Mouse (Mus musculus): Measurements from ENCODE around the gene Cars2. TPM values are rescaled to one million over a fixed set of nuclear protein-coding genes. Genes with fewer than 3 reads are reported as not detected.
"Not testable (repeated sequence)": the region's sequence is repeated elsewhere in the genome, so short reads cannot be mapped to it uniquely, and the experiment has no call there.

Cars2 gene
- total RNA-seq (2021) = 10 to 100 TPM; 45.9 to 46.1 TPM

GRCm38 (mm10) chr8:11550281-11550948 is at the start of gene Cars2:
TSS of gene Cars2 (minus strand) at chr8:11550783.
- intact Hi-C loops (cut with DNase I) = loop anchor here (2.0 to 10.0 kb wide), 3 partner anchors 54 to 1554 kb away; partner anchors contain the start of genes Cul4a, Naxd and Pcid2
- DNase-seq = peak; percentile 94 to 95

GRCm38 (mm10) chr8:11593222-11593884 is 42.8 kb upstream of the Cars2 start:
- DNase-seq = no peak
- intact Hi-C loops (cut with DNase I) = no loop called here

- intact Hi-C loops (cut with DNase I) = no loop called here
- DNase-seq = no peak
Measured at GRCm38 (mm10) chr8:11592296-11592695, 41.7 kb upstream of the Cars2 start.

- intact Hi-C loops (cut with DNase I) = no loop called here
- DNase-seq = no peak
Measured at GRCm38 (mm10) chr8:11591837-11592236, 41.3 kb upstream of the Cars2 start.

- intact Hi-C loops (cut with DNase I) = no loop called here
- DNase-seq = no peak
Measured at GRCm38 (mm10) chr8:11586374-11586745, 35.8 kb upstream of the Cars2 start.

GRCm38 (mm10) chr8:11585513-11586373 is 35.2 kb upstream of the Cars2 start:
- DNase-seq = no peak
- intact Hi-C loops (cut with DNase I) = no loop called here

- DNase-seq = no peak
- intact Hi-C loops (cut with DNase I) = no loop called here
Measured at GRCm38 (mm10) chr8:11575604-11576384, 25.2 kb upstream of the Cars2 start.

GRCm38 (mm10) chr8:11574911-11575603 is 24.5 kb upstream of the Cars2 start:
- intact Hi-C loops (cut with DNase I) = no loop called here
- no peak for DNase-seq

GRCm38 (mm10) chr8:11572428-11572827 is 21.8 kb upstream of the Cars2 start:
- DNase-seq = no peak
- intact Hi-C loops (cut with DNase I) = no loop called here

GRCm38 (mm10) chr8:11571950-11572349 is 21.4 kb upstream of the Cars2 start:
- no peak for DNase-seq
- intact Hi-C loops (cut with DNase I) = no loop called here

- no peak for DNase-seq
- intact Hi-C loops (cut with DNase I) = no loop called here
Measured at GRCm38 (mm10) chr8:11570742-11571141, 20.2 kb upstream of the Cars2 start.

- DNase-seq = no peak
- intact Hi-C loops (cut with DNase I) = loop anchor here (5.0 kb wide), 1 partner anchor 33 kb away; no protein-coding TSS in a partner anchor
Measured at GRCm38 (mm10) chr8:11569260-11570097, 18.9 kb upstream of the Cars2 start.

GRCm38 (mm10) chr8:11568193-11568592 is 17.6 kb upstream of the Cars2 start:
- DNase-seq = not testable (repeated sequence)
- intact Hi-C loops (cut with DNase I) = loop anchor here (5.0 kb wide), 1 partner anchor 34 kb away; no protein-coding TSS in a partner anchor

GRCm38 (mm10) chr8:11564721-11565120 is 14.1 kb upstream of the Cars2 start:
- no peak for DNase-seq
- intact Hi-C loops (cut with DNase I) = loop anchor here (5.0 kb wide), 1 partner anchor 38 kb away; no protein-coding TSS in a partner anchor

GRCm38 (mm10) chr8:11564236-11564635 is 13.7 kb upstream of the Cars2 start:
- DNase-seq = no peak
- intact Hi-C loops (cut with DNase I) = no loop called here

- intact Hi-C loops (cut with DNase I) = no loop called here
- no peak for DNase-seq
Measured at GRCm38 (mm10) chr8:11560220-11560619, 9.6 kb upstream of the Cars2 start.

- intact Hi-C loops (cut with DNase I) = loop anchor here (2.0 to 10.0 kb wide), 3 partner anchors 75 to 1545 kb away; partner anchors contain the start of genes Ankrd10, Cul4a and Pcid2
- DNase-seq = no peak
Measured at GRCm38 (mm10) chr8:11559511-11559910, 8.9 kb upstream of the Cars2 start.

GRCm38 (mm10) chr8:11557768-11558629 is 7.4 kb upstream of the Cars2 start:
- peak; percentile 96 for DNase-seq
- intact Hi-C loops (cut with DNase I) = loop anchor here (2.0 to 10.0 kb wide), 3 partner anchors 77 to 1547 kb away; partner anchors contain the start of genes Ankrd10, Cul4a and Pcid2
